Mouse (Mus musculus) hindbrain, embryonic 16.5 days (tissue): ENCODE measurements around the gene Nckipsd. TPM values are rescaled to one million over a fixed set of nuclear protein-coding genes. Genes with fewer than 3 reads are reported as not detected.
A peak's percentile ranks its signal among the peaks of the same experiment; 100 is the strongest.

Source experiments
- ATAC-seq: fragments of 200-750 bp; cut with Nextera tagmentation; 2 replicates; pipeline ENCODE4 v1.8.0; 2017; ENCODE audit warnings: moderate TSS enrichment, moderate library complexity
- H3K27ac ChIP-seq: fragments of 300-500 bp; sonication (generic); 2 replicates; pipeline ENCODE4 v1.5.1; 2014; ENCODE audit warnings: low read depth, mild to moderate bottlenecking, control low read depth, low read length, moderate library complexity
- H3K27me3 ChIP-seq: fragments of 300-500 bp; sonication (generic); replicated peaks from 2 replicates; pipeline ENCODE4 v1.6.1; 2014; ENCODE audit warnings: low read length; ENCODE audit not compliant: control insufficient read depth, insufficient read depth
- H3K36me3 ChIP-seq: fragments of 300-500 bp; sonication (generic); 2 replicates; pipeline ENCODE4 v1.6.1; 2014; ENCODE audit warnings: mild to moderate bottlenecking, low read length, moderate library complexity, mixed read lengths; ENCODE audit not compliant: control insufficient read depth, insufficient read depth
- H3K4me1 ChIP-seq: fragments of 300-500 bp; sonication (generic); 2 replicates; pipeline ENCODE4 v1.6.1; 2014; ENCODE audit warnings: low read depth, low read length; ENCODE audit not compliant: control insufficient read depth, insufficient read depth
- H3K4me2 ChIP-seq: fragments of 300-500 bp; sonication (generic); 2 replicates; pipeline ENCODE4 v1.6.1; 2014; ENCODE audit warnings: mild to moderate bottlenecking, low read length, control low read depth, moderate library complexity
- H3K4me3 ChIP-seq: fragments of 300-500 bp; sonication (generic); 2 replicates; pipeline ENCODE4 v1.5.1; 2014; ENCODE audit warnings: mild to moderate bottlenecking, low read length, control low read depth, moderate library complexity
- H3K9ac ChIP-seq: fragments of 300-500 bp; sonication (generic); 2 replicates; pipeline ENCODE4 v1.6.1; 2014; ENCODE audit warnings: low read depth, mild to moderate bottlenecking, control low read depth, low read length, moderate library complexity
- H3K9me3 ChIP-seq: fragments of 300-500 bp; sonication (generic); 2 replicates; pipeline ENCODE4 v1.6.1; 2014; ENCODE audit warnings: mild to moderate bottlenecking, low read length, moderate library complexity; ENCODE audit not compliant: control insufficient read depth
- WGBS: fragments of 180-500 bp; shearing (Covaris S2); extraction: QIAGEN DNeasy Blood & Tissue Kit; methylation state at CpG from one replicate; pipeline ENCODE4 v1.1.7; 2014; 5-methylcytosine and 5-hydroxymethylcytosine counted together
- polyA plus RNA-seq: library from polyadenylated mRNA; unstranded; fragments of >200 nt; fragmentation: Nextera tagmentation; extraction: Ambion mirVana; gene quantifications from 2 replicates; pipeline ENCODE4 v1.2.1, GENCODE M21; 2015

Nckipsd gene
- polyA plus RNA-seq, 1 experiment from 2014 or later, result 35.1 TPM

DNA sequence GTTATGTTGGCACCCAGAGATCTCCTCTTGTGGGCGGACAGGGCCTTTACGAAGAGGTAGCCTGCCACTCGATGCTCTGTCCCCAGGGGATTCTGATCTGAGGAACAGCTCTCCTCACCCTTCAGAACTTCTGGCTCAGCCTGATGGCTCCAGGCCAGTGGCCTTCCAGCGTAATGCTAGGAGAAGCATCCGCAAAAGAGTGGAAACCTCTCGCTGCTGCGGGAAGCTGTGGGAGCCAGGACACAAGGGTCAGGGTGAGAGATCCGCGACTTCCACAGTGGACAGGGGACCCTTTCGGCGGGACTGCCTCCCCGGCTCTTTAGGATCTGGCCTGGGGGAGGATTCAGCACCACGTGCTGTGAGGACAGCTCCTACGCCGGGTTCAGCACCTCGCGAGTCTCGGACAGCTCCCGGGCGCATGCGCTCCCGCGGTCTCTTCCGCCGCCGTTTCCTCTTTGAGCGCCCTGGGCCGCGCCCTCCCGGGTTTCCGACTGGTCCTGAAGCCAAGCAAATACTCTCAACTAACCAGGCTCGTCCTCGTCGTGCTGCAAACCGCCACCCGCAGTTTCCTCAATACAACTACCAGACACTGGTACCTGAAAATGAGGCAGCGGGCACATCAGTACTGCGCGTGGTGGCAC, 18.7 kb downstream of the Nckipsd start:
- Histone ChIP-seq H3K4me1 (peaks cover 39% of the 10 kb centered on the region), H3K4me2 (peak overlapping the region; percentile 80), H3K4me3 (peak overlapping the region; percentile 78), H3K27me3 (peaks cover 2% of the 10 kb centered on the region), H3K27ac (peak overlapping the region; percentile 90), H3K36me3 (peaks cover 23% of the 10 kb centered on the region), H3K9ac (peak overlapping the region; percentile 88), H3K9me3 (no peaks in the 10 kb centered on the region)
- WGBS, result under 1% methylated on average over 39 of the region's 39 CpGs
- ATAC-seq, result no peak

DNA sequence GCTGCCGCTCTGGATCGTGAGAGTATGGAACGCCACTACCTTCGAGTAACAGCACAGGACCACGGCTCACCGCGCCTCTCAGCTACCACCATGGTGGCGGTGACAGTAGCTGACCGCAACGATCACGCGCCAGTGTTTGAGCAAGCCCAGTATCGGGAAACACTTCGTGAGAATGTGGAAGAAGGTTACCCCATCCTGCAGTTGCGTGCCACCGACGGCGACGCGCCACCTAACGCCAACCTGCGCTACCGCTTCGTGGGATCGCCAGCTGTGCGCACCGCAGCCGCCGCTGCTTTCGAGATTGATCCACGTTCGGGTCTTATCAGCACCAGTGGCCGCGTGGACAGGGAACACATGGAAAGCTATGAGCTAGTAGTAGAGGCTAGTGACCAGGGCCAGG, 19.3 kb downstream of the Nckipsd start:
- H3K27me3 ChIP-seq, result peaks cover 2% of the 10 kb centered on the region
- no peak overlapping the region; the same call in 1 of the 2 replicates for H3K27ac ChIP-seq
- no peaks in the 10 kb centered on the region for H3K9me3 ChIP-seq
- peaks cover 28% of the 10 kb centered on the region for H3K36me3 ChIP-seq
- H3K4me2 ChIP-seq, result peak overlapping the region; percentile 80
- peak overlapping the region; percentile 88 for H3K9ac ChIP-seq
- H3K4me3 ChIP-seq, result peak overlapping the region; percentile 78
- ATAC-seq, result no peak
- 9% methylated on average over 34 of the region's 34 CpGs for WGBS
- peaks cover 45% of the 10 kb centered on the region for H3K4me1 ChIP-seq

DNA sequence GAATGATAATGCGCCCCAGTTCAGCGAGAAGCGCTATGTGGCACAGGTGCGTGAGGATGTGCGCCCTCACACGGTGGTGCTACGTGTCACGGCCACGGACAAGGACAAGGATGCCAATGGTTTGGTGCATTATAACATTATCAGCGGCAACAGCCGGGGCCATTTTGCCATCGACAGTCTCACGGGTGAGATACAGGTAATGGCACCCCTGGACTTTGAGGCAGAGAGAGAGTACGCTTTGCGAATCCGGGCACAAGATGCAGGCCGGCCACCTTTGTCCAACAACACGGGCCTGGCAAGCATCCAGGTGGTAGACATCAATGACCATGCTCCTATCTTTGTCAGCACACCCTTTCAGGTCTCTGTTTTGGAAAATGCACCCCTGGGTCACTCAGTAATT, 19.7 kb downstream of the Nckipsd start:
- peak overlapping the region; percentile 80 for H3K4me2 ChIP-seq
- H3K9ac ChIP-seq, result no peak overlapping the region
- no peak overlapping the region for H3K4me3 ChIP-seq
- no peak for ATAC-seq
- no peaks in the 10 kb centered on the region for H3K9me3 ChIP-seq
- 66% methylated on average over 18 of the region's 18 CpGs for WGBS
- no peak overlapping the region for H3K27ac ChIP-seq
- peaks cover 29% of the 10 kb centered on the region for H3K36me3 ChIP-seq
- H3K27me3 ChIP-seq, result peaks cover 2% of the 10 kb centered on the region
- peaks cover 48% of the 10 kb centered on the region for H3K4me1 ChIP-seq

DNA sequence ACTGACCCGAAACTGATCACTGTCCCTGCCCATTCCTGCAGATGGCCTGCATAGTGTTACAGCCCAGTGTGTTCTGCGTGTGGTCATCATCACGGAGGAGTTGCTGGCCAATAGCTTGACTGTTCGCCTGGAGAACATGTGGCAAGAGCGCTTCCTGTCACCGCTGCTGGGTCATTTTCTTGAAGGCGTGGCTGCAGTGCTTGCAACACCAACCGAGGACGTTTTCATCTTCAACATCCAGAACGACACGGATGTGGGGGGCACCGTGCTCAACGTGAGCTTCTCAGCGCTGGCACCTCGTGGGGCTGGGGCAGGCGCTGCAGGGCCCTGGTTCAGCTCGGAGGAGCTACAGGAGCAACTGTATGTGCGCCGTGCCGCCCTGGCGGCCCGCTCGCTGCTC, 23.5 kb downstream of the Nckipsd start:
- peaks cover 40% of the 10 kb centered on the region for H3K4me1 ChIP-seq
- H3K4me3 ChIP-seq, result peak overlapping the region; percentile 36
- H3K36me3 ChIP-seq, result peaks cover 51% of the 10 kb centered on the region
- H3K27me3 ChIP-seq, result peaks cover 2% of the 10 kb centered on the region
- H3K27ac ChIP-seq, result no peak overlapping the region
- H3K4me2 ChIP-seq, result peak overlapping the region; percentile 73
- H3K9me3 ChIP-seq, result no peaks in the 10 kb centered on the region
- H3K9ac ChIP-seq, result peak overlapping the region; percentile 25; the same call in 1 of the 2 replicates
- ATAC-seq, result no peak
- 10% methylated on average over 22 of the region's 23 CpGs for WGBS

DNA sequence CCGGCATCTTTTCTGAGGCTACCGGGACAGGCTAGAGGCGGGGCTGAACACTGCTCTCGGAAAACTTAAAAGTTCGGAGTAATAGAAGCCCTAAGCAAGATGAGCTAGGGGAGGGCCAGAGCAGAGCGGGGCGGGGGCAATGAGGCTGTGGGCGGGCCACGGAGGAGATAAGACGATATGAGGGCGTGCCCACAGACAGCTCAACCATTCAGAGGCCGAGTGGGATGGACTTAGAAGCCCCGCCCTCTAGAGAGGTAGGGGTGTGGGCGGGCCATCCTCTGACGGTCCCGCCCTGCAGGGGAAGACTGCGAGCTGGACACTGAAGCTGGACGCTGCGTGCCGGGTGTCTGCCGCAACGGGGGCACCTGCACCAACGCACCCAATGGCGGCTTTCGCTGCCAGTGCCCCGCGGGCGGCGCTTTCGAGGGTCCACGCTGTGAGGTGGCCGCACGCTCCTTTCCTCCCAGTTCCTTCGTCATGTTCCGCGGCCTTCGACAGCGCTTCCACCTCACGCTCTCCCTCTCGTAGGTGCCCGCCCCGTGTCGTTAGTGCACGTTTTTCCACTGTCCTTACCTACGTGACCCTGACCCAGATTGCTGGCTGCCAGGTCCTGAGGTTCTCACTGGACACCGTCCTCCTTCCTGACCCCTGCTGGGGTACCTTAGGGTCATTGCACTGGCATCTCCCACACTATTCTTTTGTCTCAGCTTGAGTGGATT, 24.4 kb downstream of the Nckipsd start:
- peak; percentile 92 for ATAC-seq
- Histone ChIP-seq H3K9ac (peak overlapping the region; percentile 29; the same call in 1 of the 2 replicates), H3K27ac (no peak overlapping the region)

DNA sequence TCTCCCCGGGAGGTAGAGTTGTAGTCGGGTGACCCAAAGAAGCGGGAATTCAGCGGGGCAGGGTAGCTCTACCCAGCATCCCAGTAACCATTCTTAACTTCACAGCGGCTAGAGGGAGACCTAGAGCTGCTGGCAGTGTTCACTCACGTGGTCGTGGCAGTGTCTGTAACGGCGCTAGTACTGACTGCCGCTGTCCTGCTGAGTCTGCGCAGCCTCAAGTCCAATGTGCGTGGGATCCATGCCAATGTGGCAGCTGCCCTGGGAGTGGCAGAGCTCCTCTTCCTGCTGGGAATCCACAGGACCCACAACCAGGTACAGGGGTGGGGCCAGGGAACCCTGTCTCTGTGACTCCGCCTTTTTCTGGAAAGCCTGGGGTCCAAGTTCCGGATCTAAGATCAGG, 34.8 kb downstream of the Nckipsd start:
- Histone ChIP-seq H3K27me3 (no peaks in the 10 kb centered on the region), H3K4me3 (no peak overlapping the region), H3K9ac (no peak overlapping the region), H3K36me3 (peaks cover 45% of the 10 kb centered on the region), H3K9me3 (no peaks in the 10 kb centered on the region), H3K4me2 (no peak overlapping the region; the same call in 1 of the 2 replicates), H3K27ac (no peak overlapping the region), H3K4me1 (peaks cover 4% of the 10 kb centered on the region; the same call in 1 of the 2 replicates)
- ATAC-seq, result peak; percentile 57; the same call in 1 of the 2 replicates
- 18% methylated on average over 14 of the region's 14 CpGs for WGBS

More for the DNA sequence above, 24.4 kb downstream of the Nckipsd start:
- Histone ChIP-seq H3K4me1 (peaks cover 35% of the 10 kb centered on the region), H3K9me3 (no peaks in the 10 kb centered on the region), H3K27me3 (peaks cover 2% of the 10 kb centered on the region), H3K4me3 (peak overlapping the region; percentile 36), H3K36me3 (peaks cover 51% of the 10 kb centered on the region), H3K4me2 (peak overlapping the region; percentile 73)
- 6% methylated on average over 46 of the region's 46 CpGs for WGBS

DNA sequence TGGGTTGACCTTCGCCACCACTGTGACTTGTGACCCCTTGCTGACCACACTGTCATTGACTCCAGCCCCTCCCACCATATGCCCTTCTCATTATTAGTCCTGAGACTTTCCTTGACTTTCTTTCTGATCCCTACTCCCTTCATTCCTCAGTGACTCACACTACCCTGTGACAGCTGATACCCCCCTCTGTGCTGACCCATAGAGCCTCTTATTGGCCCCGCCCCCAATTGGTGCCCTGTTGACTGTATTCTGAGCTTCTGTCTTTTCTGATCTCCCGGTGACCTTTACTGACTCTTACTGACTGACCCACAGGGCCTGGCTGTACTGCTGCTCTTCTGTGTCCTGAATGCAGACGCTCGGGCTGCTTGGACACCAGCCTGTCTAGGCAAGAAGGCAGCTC, 37.2 kb downstream of the Nckipsd start:
- H3K27ac ChIP-seq, result no peak overlapping the region
- peaks cover 4% of the 10 kb centered on the region; the same call in 1 of the 2 replicates for H3K4me1 ChIP-seq
- H3K4me2 ChIP-seq, result no peak overlapping the region
- peaks cover 44% of the 10 kb centered on the region for H3K36me3 ChIP-seq
- 69% methylated on average over 5 of the region's 5 CpGs for WGBS
- no peaks in the 10 kb centered on the region for H3K27me3 ChIP-seq
- no peak overlapping the region for H3K4me3 ChIP-seq
- H3K9ac ChIP-seq, result no peak overlapping the region
- no peak for ATAC-seq
- H3K9me3 ChIP-seq, result no peaks in the 10 kb centered on the region

DNA sequence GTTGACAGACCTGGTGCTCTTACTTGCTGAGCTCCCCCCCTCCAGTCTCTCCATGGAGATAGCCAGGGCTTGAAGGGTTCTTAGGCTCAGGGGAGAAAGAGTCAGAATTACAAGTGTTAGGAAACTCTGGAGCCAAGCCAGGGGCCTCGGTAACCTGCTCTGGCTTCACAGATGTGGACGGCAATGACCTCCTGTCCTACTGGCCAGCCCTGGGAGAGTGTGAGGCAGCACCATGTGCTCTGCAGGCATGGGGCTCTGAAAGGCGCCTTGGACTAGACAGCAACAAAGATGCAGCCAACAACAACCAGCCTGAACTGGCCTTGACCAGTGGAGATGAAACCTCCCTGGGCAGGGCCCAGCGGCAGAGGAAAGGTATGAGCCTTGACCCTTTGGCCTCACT, 39.2 kb downstream of the Nckipsd start:
- no peak overlapping the region for H3K4me2 ChIP-seq
- 89% methylated on average over 4 of the region's 4 CpGs for WGBS
- H3K4me3 ChIP-seq, result no peak overlapping the region
- peaks cover 32% of the 10 kb centered on the region for H3K36me3 ChIP-seq
- no peaks in the 10 kb centered on the region for H3K9me3 ChIP-seq
- ATAC-seq, result no peak
- peaks cover 4% of the 10 kb centered on the region; the same call in 1 of the 2 replicates for H3K4me1 ChIP-seq
- H3K27ac ChIP-seq, result no peak overlapping the region
- no peaks in the 10 kb centered on the region for H3K27me3 ChIP-seq
- no peak overlapping the region for H3K9ac ChIP-seq

DNA sequence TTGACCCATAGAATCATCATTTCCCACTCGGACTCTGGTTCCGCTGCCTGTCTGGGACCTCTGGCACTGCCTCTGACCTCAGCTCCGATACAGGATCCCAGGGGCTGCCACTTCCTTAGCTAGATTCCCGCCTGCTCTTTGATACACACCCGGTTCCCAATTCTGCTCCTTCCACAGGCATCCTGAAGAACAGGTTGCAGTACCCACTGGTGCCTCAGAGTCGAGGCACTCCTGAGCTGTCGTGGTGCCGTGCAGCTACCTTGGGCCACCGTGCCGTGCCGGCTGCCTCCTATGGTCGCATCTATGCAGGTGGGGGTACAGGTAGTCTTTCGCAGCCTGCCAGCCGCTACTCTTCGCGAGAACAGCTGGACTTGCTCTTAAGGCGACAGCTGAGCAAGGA, 40.3 kb downstream of the Nckipsd start:
- H3K36me3 ChIP-seq, result peaks cover 32% of the 10 kb centered on the region
- no peak overlapping the region for H3K27ac ChIP-seq
- H3K4me3 ChIP-seq, result no peak overlapping the region
- H3K4me1 ChIP-seq, result peaks cover 3% of the 10 kb centered on the region; the same call in 1 of the 2 replicates
- no peak overlapping the region for H3K4me2 ChIP-seq
- ATAC-seq, result no peak
- 86% methylated on average over 17 of the region's 17 CpGs for WGBS
- H3K9ac ChIP-seq, result no peak overlapping the region
- no peaks in the 10 kb centered on the region for H3K9me3 ChIP-seq
- no peaks in the 10 kb centered on the region for H3K27me3 ChIP-seq
